Mouse (Mus musculus) heart, embryonic 12.5 days (tissue): ENCODE results near the gene Olfr297. TPM values are rescaled to one million over a fixed set of nuclear protein-coding genes. Genes with fewer than 3 reads are reported as not detected.

Experiments
- ATAC-seq: fragments of 200-750 bp; cut with Nextera tagmentation; 2 replicates; pipeline ENCODE4 v1.8.0; 2017; ENCODE audit warnings: moderate TSS enrichment, moderate library complexity; ENCODE audit not compliant: insufficient number of reproducible peaks, low FRiP score
- H3K27ac ChIP-seq: fragments of 300-500 bp; sonication (generic); 2 replicates; pipeline ENCODE4 v1.5.1; 2016; ENCODE audit warnings: mild to moderate bottlenecking, moderate library complexity; ENCODE audit not compliant: poor library complexity, severe bottlenecking
- H3K27me3 ChIP-seq: fragments of 300-500 bp; sonication (generic); replicated peaks from 2 replicates; pipeline ENCODE4 v1.6.1; 2016; ENCODE audit warnings: mild to moderate bottlenecking, moderate library complexity
- H3K36me3 ChIP-seq: fragments of 300-500 bp; sonication (generic); 2 replicates; pipeline ENCODE4 v1.6.1; 2016; ENCODE audit warnings: mild to moderate bottlenecking, moderate library complexity
- H3K4me1 ChIP-seq: fragments of 300-500 bp; sonication (generic); replicated peaks from 2 replicates; pipeline ENCODE4 v1.6.1; 2016; ENCODE audit warnings: mild to moderate bottlenecking
- H3K4me2 ChIP-seq: fragments of 300-500 bp; sonication (generic); 2 replicates; pipeline ENCODE4 v1.6.1; 2016; ENCODE audit warnings: mild to moderate bottlenecking, moderate library complexity
- H3K4me3 ChIP-seq: fragments of 300-500 bp; sonication (generic); 2 replicates; pipeline ENCODE4 v1.5.1; 2016; ENCODE audit warnings: mild to moderate bottlenecking
- H3K9ac ChIP-seq: fragments of 300-500 bp; sonication (generic); 2 replicates; pipeline ENCODE4 v1.6.1; 2016; ENCODE audit warnings: mild to moderate bottlenecking, moderate library complexity
- H3K9me3 ChIP-seq: fragments of 300-500 bp; sonication (generic); replicated peaks from 2 replicates; pipeline ENCODE4 v1.6.1; 2016; ENCODE audit warnings: mild to moderate bottlenecking, moderate library complexity
- WGBS: fragments of 180-500 bp; shearing (Covaris S2); methylation state at CpG from one replicate; pipeline ENCODE4 v1.1.7; 2016; 5-methylcytosine and 5-hydroxymethylcytosine counted together
- polyA plus RNA-seq: library from polyadenylated mRNA; unstranded; fragments of >200 nt; fragmentation: Nextera tagmentation; extraction: Ambion mirVana; gene quantifications from 2 replicates; pipeline ENCODE4 v1.2.1, GENCODE M21; 2016

Gene Olfr297
- not detected in 2 replicates for polyA plus RNA-seq

GRCm38 (mm10) chr7:86519668-86520067 lies at the start of gene Olfr297:
TSS of gene Olfr297 (plus strand) at chr7:86519968.
- no peak for ATAC-seq
- H3K4me1 ChIP-seq, result no peaks in the 10 kb centered on the region
- H3K27ac ChIP-seq, result no peak within 1 kb of the TSS
- H3K9me3 ChIP-seq, result no peaks in the 10 kb centered on the region
- H3K4me2 ChIP-seq, result no peak within 1 kb of the TSS
- H3K4me3 ChIP-seq, result no peak within 1 kb of the TSS
- H3K36me3 ChIP-seq, result no peaks in the 10 kb centered on the region
- no peaks in the 10 kb centered on the region for H3K27me3 ChIP-seq
- H3K9ac ChIP-seq, result no peak within 1 kb of the TSS

DNA sequence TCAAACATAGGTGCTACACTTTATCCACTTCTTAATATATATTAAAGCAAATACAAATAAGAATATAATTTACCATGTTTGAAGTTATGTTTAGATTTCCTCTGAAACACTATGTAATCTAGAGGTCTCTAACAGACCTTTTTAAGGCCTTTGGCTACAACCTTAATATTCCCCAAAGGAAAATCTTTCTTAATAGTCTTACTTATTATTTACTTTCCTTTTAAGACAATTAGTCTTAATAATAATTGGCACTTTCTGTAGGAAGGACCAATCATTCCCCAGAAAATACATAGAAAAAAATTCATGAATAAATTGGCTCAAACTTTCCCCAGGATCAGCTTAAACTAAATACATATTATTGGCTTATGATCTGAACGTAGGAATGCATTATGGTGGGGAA lies 27.4 kb upstream of the Olfr297 start, which contains the start of gene Olfr298:
Gene Olfr298 (minus strand): TSS at position 101 of the 400 bp plus-strand sequence.
- no peaks in the 10 kb centered on the region for H3K4me1 ChIP-seq
- no peak within 1 kb of the TSS for H3K4me3 ChIP-seq
- 78% methylated on average over 1 of the region's 1 CpGs for WGBS
- no peak for ATAC-seq
- H3K27me3 ChIP-seq, result no peaks in the 10 kb centered on the region
- H3K9me3 ChIP-seq, result no peaks in the 10 kb centered on the region
- H3K27ac ChIP-seq, result no peak within 1 kb of the TSS
- no peak within 1 kb of the TSS for H3K9ac ChIP-seq
- no peak within 1 kb of the TSS for H3K4me2 ChIP-seq
- H3K36me3 ChIP-seq, result no peaks in the 10 kb centered on the region

Other genes starting within 250 kb of the Olfr297 start
- not detected in 2 replicates for gene Olfr310, start 242.8 kb upstream of the Olfr297 start, polyA plus RNA-seq
- gene Olfr309, start 206.3 kb upstream of the Olfr297 start, polyA plus RNA-seq, result not detected in 2 replicates
- gene Olfr308, start 194.3 kb upstream of the Olfr297 start, polyA plus RNA-seq, result not detected in 2 replicates
- gene Olfr307, start 182.4 kb upstream of the Olfr297 start, polyA plus RNA-seq, result not detected in 2 replicates
- not detected in 2 replicates for gene Olfr305, start 153.0 kb upstream of the Olfr297 start, polyA plus RNA-seq
- gene Olfr304, start 133.3 kb upstream of the Olfr297 start, polyA plus RNA-seq, result not detected in 2 replicates
- gene Olfr303, start 122.2 kb upstream of the Olfr297 start, polyA plus RNA-seq, result not detected in 2 replicates
- not detected in 2 replicates for gene Olfr301, start 116.1 kb upstream of the Olfr297 start, polyA plus RNA-seq
- gene Olfr299, start 60.0 kb upstream of the Olfr297 start, polyA plus RNA-seq, result not detected in 2 replicates
- not detected in 2 replicates for gene Olfr298, start 27.5 kb upstream of the Olfr297 start, polyA plus RNA-seq
- not detected in 2 replicates for gene Olfr295, start 63.9 kb downstream of the Olfr297 start, polyA plus RNA-seq
- gene Olfr294, start 96.7 kb downstream of the Olfr297 start, polyA plus RNA-seq, result not detected in 2 replicates
- gene Olfr293, start 129.1 kb downstream of the Olfr297 start, polyA plus RNA-seq, result not detected in 2 replicates
- gene Olfr292, start 168.4 kb downstream of the Olfr297 start, polyA plus RNA-seq, result not detected in 2 replicates